Mouse (Mus musculus) midbrain, embryonic 16.5 days (tissue): Measurements from ENCODE around the gene Wdr27. TPM values are rescaled to one million over a fixed set of nuclear protein-coding genes. Genes with fewer than 3 reads are reported as not detected.
A peak's percentile ranks its signal among the peaks of the same experiment; 100 is the strongest.

Experiments used
- ATAC-seq: fragments of 200-750 bp; cut with Nextera tagmentation; 2 replicates; pipeline ENCODE4 v1.8.0; 2017; ENCODE audit warnings: moderate TSS enrichment
- H3K27ac ChIP-seq: fragments of 300-500 bp; sonication (generic); 2 replicates; pipeline ENCODE4 v1.5.1; 2014; ENCODE audit warnings: mild to moderate bottlenecking, low read length, mixed read lengths
- H3K27me3 ChIP-seq: fragments of 300-500 bp; sonication (generic); 2 replicates; pipeline ENCODE4 v1.6.1; 2014; ENCODE audit warnings: low read depth, low read length, mixed read lengths; ENCODE audit not compliant: control insufficient read depth, insufficient read depth
- H3K36me3 ChIP-seq: fragments of 300-500 bp; sonication (generic); 2 replicates; pipeline ENCODE4 v1.6.1; 2014; ENCODE audit warnings: mild to moderate bottlenecking, low read length, moderate library complexity, mixed read lengths; ENCODE audit not compliant: control insufficient read depth, insufficient read depth
- H3K4me1 ChIP-seq: fragments of 300-500 bp; sonication (generic); 2 replicates; pipeline ENCODE4 v1.6.1; 2014; ENCODE audit warnings: mild to moderate bottlenecking, low read length, mixed read lengths; ENCODE audit not compliant: control insufficient read depth, insufficient read depth
- H3K4me2 ChIP-seq: fragments of 300-500 bp; sonication (generic); 2 replicates; pipeline ENCODE4 v1.6.1; 2014; ENCODE audit warnings: mild to moderate bottlenecking, low read length, mixed read lengths
- H3K4me3 ChIP-seq: fragments of 300-500 bp; sonication (generic); 2 replicates; pipeline ENCODE4 v1.5.1; 2014; ENCODE audit warnings: low read depth, mild to moderate bottlenecking, low read length, moderate library complexity, mixed read lengths
- H3K9ac ChIP-seq: fragments of 300-500 bp; sonication (generic); 2 replicates; pipeline ENCODE4 v1.6.1; 2014; ENCODE audit warnings: low read depth, low read length, mixed read lengths
- H3K9me3 ChIP-seq: fragments of 300-500 bp; sonication (generic); replicated peaks from 2 replicates; pipeline ENCODE4 v1.6.1; 2014; ENCODE audit warnings: mild to moderate bottlenecking, low read length, mixed read lengths; ENCODE audit not compliant: control insufficient read depth, poor library complexity, severe bottlenecking
- WGBS: fragments of 180-500 bp; shearing (Covaris S2); extraction: QIAGEN DNeasy Blood & Tissue Kit; methylation state at CpG from one replicate; pipeline ENCODE4 v1.1.7; 2014; 5-methylcytosine and 5-hydroxymethylcytosine counted together
- polyA plus RNA-seq: library from polyadenylated mRNA; unstranded; fragments of >200 nt; fragmentation: Nextera tagmentation; extraction: Ambion mirVana; gene quantifications from 2 replicates; pipeline ENCODE4 v1.2.1, GENCODE M21; 2015

The Wdr27 gene
- polyA plus RNA-seq, 1 experiment from 2014 or later: 8.8 TPM

- no peaks in the 10 kb centered on the region for H3K27me3 ChIP-seq
- no peaks in the 10 kb centered on the region for H3K36me3 ChIP-seq
- no peak overlapping the region for H3K27ac ChIP-seq
- ATAC-seq: no peak
- H3K9me3 ChIP-seq: no peaks in the 10 kb centered on the region
- H3K4me2 ChIP-seq: no peak overlapping the region
- H3K9ac ChIP-seq: no peak overlapping the region
- no peak overlapping the region for H3K4me3 ChIP-seq
- H3K4me1 ChIP-seq: no peaks in the 10 kb centered on the region
- 49% methylated on average over 6 of the region's 6 CpGs for WGBS
Observed at GRCm38 (mm10) chr17:14912420-14912819, 30.5 kb downstream of the Wdr27 start.

DNA sequence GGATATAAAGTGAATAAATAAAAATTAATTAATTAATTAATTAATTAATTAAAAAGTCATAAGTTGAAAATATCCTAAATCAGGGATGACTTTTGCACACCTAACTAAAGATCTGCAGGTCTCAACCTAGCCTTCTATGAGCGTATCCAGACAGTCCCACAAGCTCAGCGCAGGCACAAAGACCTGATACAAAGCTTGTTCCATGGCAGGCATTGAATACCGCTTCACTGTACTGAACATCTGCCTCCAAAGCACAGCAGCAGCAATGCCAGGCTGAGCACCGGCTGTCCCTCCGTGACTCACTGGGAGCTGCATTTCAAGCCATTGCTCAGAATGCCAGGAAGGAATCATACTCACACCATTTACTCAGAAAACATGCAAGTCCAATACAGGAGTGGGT, 32.2 kb downstream of the Wdr27 start:
- WGBS: 90% methylated on average over 5 of the region's 5 CpGs

GRCm38 (mm10) chr17:14909331-14909730, 33.6 kb downstream of the Wdr27 start:
- no peak for ATAC-seq
- Histone ChIP-seq H3K36me3 (no peaks in the 10 kb centered on the region), H3K9ac (no peak overlapping the region), H3K27ac (no peak overlapping the region), H3K4me1 (peaks cover 3% of the 10 kb centered on the region; the same call in 1 of the 2 replicates), H3K4me3 (no peak overlapping the region), H3K27me3 (no peaks in the 10 kb centered on the region), H3K9me3 (no peaks in the 10 kb centered on the region), H3K4me2 (no peak overlapping the region)
- WGBS: 87% methylated on average over 5 of the region's 5 CpGs

More for the DNA sequence above, 32.2 kb downstream of the Wdr27 start:
- Histone ChIP-seq H3K4me3 (no peak overlapping the region), H3K9ac (no peak overlapping the region), H3K4me1 (no peaks in the 10 kb centered on the region), H3K9me3 (no peaks in the 10 kb centered on the region), H3K36me3 (no peaks in the 10 kb centered on the region), H3K4me2 (no peak overlapping the region), H3K27ac (no peak overlapping the region), H3K27me3 (no peaks in the 10 kb centered on the region)
- ATAC-seq: no peak

- no peak overlapping the region for H3K4me3 ChIP-seq
- no peaks in the 10 kb centered on the region for H3K36me3 ChIP-seq
- peaks cover 3% of the 10 kb centered on the region; the same call in 1 of the 2 replicates for H3K4me1 ChIP-seq
- H3K4me2 ChIP-seq: no peak overlapping the region
- 72% methylated on average over 12 of the region's 12 CpGs for WGBS
- no peak overlapping the region for H3K27ac ChIP-seq
- no peak for ATAC-seq
- H3K27me3 ChIP-seq: no peaks in the 10 kb centered on the region
- no peaks in the 10 kb centered on the region for H3K9me3 ChIP-seq
- H3K9ac ChIP-seq: no peak overlapping the region
Observed at GRCm38 (mm10) chr17:14907136-14907535, 35.8 kb downstream of the Wdr27 start.

DNA sequence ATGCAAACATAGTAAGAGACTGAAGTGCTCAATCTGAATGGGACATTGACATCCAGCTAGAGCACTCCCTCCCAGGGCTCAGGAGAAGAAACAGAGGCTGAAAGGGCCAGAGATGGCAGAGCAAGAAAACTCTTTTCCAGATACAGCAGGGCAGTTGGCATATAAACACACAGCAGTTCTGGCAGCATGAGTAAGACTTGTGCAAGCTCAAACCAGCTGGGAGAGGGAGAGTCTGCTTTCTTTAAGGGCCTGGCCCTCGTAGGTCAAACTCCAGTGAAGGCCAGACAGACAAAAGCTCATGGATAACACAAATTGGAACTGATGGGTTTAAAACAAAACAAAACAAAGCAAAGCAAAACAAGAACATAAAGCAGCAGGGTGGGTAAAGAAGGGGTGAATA, 36.3 kb downstream of the Wdr27 start:
- ATAC-seq: no peak
- Histone ChIP-seq H3K4me1 (peaks cover 3% of the 10 kb centered on the region; the same call in 1 of the 2 replicates), H3K9me3 (no peaks in the 10 kb centered on the region), H3K27ac (no peak overlapping the region), H3K36me3 (no peaks in the 10 kb centered on the region), H3K4me2 (no peak overlapping the region), H3K27me3 (no peaks in the 10 kb centered on the region), H3K4me3 (no peak overlapping the region), H3K9ac (no peak overlapping the region)
- 34% methylated on average over 1 of the region's 1 CpGs for WGBS

DNA sequence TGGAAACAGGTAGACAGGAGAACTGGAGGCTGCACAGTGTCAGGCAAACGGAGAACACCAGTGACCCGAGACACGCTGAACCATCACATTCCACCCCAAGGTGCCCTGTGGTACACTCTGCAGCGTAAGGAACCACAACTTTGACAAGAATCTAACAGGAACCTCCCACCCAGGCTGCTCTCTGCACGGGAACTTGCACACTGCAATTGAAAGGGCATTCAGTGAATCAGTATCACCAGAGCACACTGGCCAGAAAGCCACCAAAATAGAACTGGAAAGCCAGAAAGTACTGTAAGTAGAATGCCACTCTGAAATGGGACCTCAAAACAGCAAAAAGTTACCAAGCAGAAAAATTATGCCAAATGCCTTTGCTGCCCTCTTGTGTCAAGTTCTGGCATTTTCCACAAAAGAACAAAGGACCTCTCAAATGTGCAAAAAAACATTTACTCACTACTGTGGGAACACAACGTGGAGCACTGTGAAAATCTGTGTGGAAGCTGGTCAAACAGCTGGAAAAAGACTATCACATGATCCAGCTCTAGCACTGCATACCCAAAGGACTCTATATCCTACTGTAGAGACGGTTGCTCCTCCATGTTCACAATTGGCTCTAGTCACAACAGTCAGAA, 38.2 kb downstream of the Wdr27 start:
- no peaks in the 10 kb centered on the region for H3K27me3 ChIP-seq
- no peak overlapping the region for H3K9ac ChIP-seq
- no peaks in the 10 kb centered on the region for H3K36me3 ChIP-seq
- no peaks in the 10 kb centered on the region for H3K9me3 ChIP-seq
- no peak overlapping the region for H3K4me3 ChIP-seq
- H3K4me1 ChIP-seq: peaks cover 3% of the 10 kb centered on the region; the same call in 1 of the 2 replicates
- ATAC-seq: peak; percentile 78
- no peak overlapping the region for H3K4me2 ChIP-seq
- 56% methylated on average over 7 of the region's 7 CpGs for WGBS
- no peak overlapping the region for H3K27ac ChIP-seq

- Histone ChIP-seq H3K27ac (no peak overlapping the region), H3K36me3 (no peaks in the 10 kb centered on the region), H3K27me3 (no peaks in the 10 kb centered on the region), H3K9ac (no peak overlapping the region), H3K9me3 (no peaks in the 10 kb centered on the region), H3K4me1 (peaks cover 3% of the 10 kb centered on the region; the same call in 1 of the 2 replicates), H3K4me2 (no peak overlapping the region), H3K4me3 (no peak overlapping the region)
- ATAC-seq: 0 out of 2 replicates have a peak, but pooled peaks have one; percentile 4
- 86% methylated on average over 6 of the region's 6 CpGs for WGBS
Observed at GRCm38 (mm10) chr17:14904206-14904605, 38.8 kb downstream of the Wdr27 start.

- Histone ChIP-seq H3K36me3 (no peaks in the 10 kb centered on the region), H3K27ac (no peak overlapping the region), H3K4me2 (no peak overlapping the region), H3K4me3 (no peak overlapping the region), H3K4me1 (peaks cover 3% of the 10 kb centered on the region; the same call in 1 of the 2 replicates), H3K27me3 (no peaks in the 10 kb centered on the region), H3K9me3 (no peaks in the 10 kb centered on the region), H3K9ac (no peak overlapping the region)
- no peak for ATAC-seq
- 78% methylated on average over 3 of the region's 3 CpGs for WGBS
Observed at GRCm38 (mm10) chr17:14903212-14903611, 39.7 kb downstream of the Wdr27 start.

DNA sequence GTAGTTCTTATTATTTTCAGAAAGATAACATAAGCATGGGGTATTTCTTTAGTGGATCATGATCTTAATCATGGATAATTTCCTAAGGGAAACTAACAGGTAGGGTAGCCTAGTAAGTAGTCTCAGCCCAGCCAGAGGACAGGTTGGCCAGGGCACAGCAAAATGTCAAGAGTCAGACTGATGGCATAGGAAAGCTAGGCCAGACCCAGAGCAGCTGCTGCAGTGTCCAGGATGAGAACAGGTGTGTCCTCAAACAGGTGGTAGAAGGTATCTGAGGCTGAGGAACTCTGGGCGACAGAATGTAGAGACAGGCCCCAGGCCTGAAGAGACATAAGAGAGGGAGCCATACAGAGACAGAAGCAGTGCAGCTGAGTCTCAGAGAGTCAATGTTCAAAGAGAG, 44.0 kb downstream of the Wdr27 start:
- no peaks in the 10 kb centered on the region for H3K36me3 ChIP-seq
- no peak overlapping the region for H3K4me3 ChIP-seq
- no peak overlapping the region for H3K27ac ChIP-seq
- H3K27me3 ChIP-seq: no peaks in the 10 kb centered on the region
- no peaks in the 10 kb centered on the region for H3K4me1 ChIP-seq
- no peak overlapping the region for H3K9ac ChIP-seq
- H3K4me2 ChIP-seq: no peak overlapping the region
- H3K9me3 ChIP-seq: no peaks in the 10 kb centered on the region
- ATAC-seq: no peak
- WGBS: 85% methylated on average over 1 of the region's 1 CpGs
